Mouse (Mus musculus) bone marrow, adult 2 months (tissue): ENCODE measurements around the gene Slmap. TPM values are rescaled to one million over a fixed set of nuclear protein-coding genes. Genes with fewer than 3 reads are reported as not detected.

Experiments used
- H3K27ac ChIP-seq: fragments of 200-500 bp; 2 replicates; pipeline ENCODE4 v1.5.1; 2012; ENCODE audit warnings: low read depth, mild to moderate bottlenecking, control low read depth, inconsistent platforms, low read length; ENCODE audit not compliant: control insufficient read depth, poor library complexity, insufficient read depth
- H3K4me1 ChIP-seq: fragments of 200-500 bp; 2 replicates; pipeline ENCODE4 v1.6.1; 2011; ENCODE audit warnings: low read length; ENCODE audit not compliant: control insufficient read depth, insufficient read depth
- H3K4me3 ChIP-seq: fragments of 200-500 bp; replicated peaks from 2 replicates; pipeline ENCODE3; 2011; ENCODE audit warnings: mild to moderate bottlenecking, low read depth, low read length, control low read depth; ENCODE audit not compliant: control insufficient read depth
- CTCF ChIP-seq: fragments of 200-500 bp; IDR thresholded peaks from 2 replicates; pipeline ENCODE4 v1.5.1; 2011; ENCODE audit warnings: low read length, control low read depth; ENCODE audit not compliant: control insufficient read depth, insufficient read depth
- POLR2A ChIP-seq: fragments of 200-500 bp; IDR thresholded peaks from 2 replicates; pipeline ENCODE4 v1.6.1; 2011; ENCODE audit warnings: low read depth, mild to moderate bottlenecking, control low read depth, low read length, borderline replicate concordance; ENCODE audit not compliant: control insufficient read depth
- WGBS: fragments of 180-500 bp; shearing (Covaris S2); methylation state at CpG from one replicate; pipeline ENCODE4 v1.1.7; 2018; 5-methylcytosine and 5-hydroxymethylcytosine counted together
- polyA plus RNA-seq: library from polyadenylated mRNA; stranded (reverse); fragments of >200 nt; gene quantifications from 2 replicates; pipeline ENCODE4 v1.2.4, GENCODE M21; 2011; ENCODE audit warnings: low replicate concordance; ENCODE audit not compliant: missing spikeins, insufficient read depth, insufficient read length

Gene Slmap
- polyA plus RNA-seq, 1 experiment = 75.2 TPM

DNA sequence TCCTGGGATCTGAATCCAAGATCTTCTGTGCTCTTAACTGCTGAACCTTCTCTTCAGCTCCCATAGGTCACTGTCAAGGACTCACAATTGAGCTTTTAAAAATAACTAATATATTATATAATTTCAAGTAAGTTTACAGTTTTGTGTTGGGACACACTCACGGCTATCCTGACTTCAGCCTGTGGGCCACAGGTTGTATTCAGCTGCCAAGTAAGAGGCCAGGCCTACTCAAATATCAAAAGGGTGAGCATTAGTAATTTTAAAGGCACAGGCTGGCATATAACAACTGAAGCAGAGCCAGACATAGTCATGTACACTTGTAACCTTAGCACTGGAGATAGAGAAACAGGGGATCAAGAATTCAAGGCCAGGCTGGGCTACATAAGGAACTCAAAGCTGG, 5.8 kb upstream of the Slmap start:
- H3K4me3 ChIP-seq = no peak overlapping the region
- 80% methylated on average over 1 of the region's 1 CpGs for WGBS
- no peaks in the 10 kb centered on the region for H3K4me1 ChIP-seq
- H3K27ac ChIP-seq = no peak overlapping the region
- TF ChIP-seq POLR2A (no peak), CTCF (no peak)

DNA sequence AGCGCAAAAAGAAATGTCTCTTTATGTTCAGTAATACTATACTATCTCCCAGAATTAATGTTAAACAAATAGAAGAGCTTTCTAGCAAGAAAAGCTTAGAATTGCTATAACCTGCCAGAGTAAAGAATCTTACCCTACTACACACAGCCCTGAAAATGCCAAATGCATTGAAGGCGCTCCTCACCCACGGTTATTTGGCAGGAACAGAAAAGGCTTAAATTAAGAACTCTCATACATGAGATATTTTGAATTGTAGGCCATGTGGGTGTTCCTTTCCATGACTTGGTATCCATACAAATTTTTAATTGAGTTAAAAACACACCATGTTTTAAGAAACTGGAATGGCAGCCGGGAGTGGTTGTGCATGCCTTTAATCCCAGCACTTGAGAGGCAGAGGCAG, 4.5 kb upstream of the Slmap start:
- TF ChIP-seq POLR2A (no peak), CTCF (no peak)
- 85% methylated on average over 4 of the region's 4 CpGs for WGBS
- Histone ChIP-seq H3K27ac (no peak overlapping the region), H3K4me1 (no peaks in the 10 kb centered on the region), H3K4me3 (no peak overlapping the region)

DNA sequence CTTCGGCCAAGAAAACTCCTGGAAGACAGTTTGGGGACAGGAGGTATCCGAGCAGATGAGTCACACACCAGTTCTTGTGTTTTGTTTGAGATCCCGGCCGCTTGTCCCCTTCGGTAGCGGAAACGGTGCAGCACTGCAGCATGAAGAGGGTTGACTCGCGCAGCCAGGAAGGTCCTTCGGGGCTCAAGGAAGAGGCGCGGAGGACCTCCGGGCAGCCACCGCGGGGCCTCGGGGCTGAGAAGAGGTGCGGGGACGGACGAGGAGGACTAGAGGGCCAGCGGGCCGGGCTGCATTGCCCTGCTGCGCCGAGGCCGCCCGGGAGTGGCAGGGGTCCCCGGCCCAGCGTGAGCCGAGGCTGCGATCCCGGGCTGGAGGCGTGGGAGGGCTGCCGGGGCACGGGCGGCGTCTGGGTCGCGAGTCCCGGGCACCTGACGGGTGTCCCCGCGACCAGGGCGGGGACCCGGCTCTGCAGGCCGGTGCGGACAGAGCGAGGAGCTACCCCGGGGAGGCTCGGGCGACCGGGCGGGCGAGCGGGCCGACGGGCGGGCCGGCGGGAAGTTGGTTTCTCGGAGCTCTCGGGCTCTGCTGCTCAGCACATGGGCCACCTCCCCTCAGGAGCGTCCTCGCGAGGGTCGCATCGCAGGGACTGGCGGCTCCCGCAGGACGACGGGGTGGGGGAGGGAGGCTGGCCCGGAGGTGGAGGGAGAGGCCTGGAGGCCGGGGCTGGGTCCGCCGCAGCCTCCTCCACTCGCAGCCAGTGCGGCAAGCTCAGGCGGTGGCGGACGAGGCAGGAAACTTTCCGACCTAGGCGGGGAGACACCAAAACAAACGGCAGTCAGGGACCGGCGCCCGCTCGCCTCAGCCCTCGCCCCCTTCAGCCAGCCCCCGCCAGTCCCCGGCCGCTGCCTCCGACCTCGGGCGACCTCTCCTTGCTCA, 642 bp downstream of the Slmap start:
- Histone ChIP-seq H3K4me3 (peak overlapping the region; percentile 97), H3K27ac (peak overlapping the region; percentile 92), H3K4me1 (peaks cover 5% of the 10 kb centered on the region; the same call in 1 of the 2 replicates)
- under 1% methylated on average over 92 of the region's 92 CpGs for WGBS
- TF ChIP-seq CTCF = no peak
- TF ChIP-seq POLR2A = no peak

DNA sequence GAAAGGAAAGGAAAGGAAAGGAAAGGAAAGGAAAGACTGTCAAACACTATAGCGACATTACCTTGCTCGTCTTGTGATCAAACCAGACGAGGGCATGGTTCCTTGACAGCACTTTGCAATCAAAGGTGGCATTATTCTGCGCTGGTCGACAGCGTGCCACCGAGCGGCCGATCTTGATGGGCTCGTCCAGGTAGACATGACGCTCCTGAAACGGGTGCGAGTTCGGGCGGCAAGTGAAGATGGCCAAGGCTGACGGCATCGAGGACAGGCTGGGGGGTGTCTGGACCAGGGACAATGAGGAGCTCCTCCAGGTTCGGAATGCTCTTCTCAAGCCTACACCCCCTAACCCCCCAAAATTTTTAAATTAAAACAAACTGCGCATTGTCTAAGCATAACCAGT, 1.5 kb downstream of the Slmap start:
- 34% methylated on average over 19 of the region's 19 CpGs for WGBS
- H3K4me1 ChIP-seq = peaks cover 5% of the 10 kb centered on the region; the same call in 1 of the 2 replicates
- TF ChIP-seq POLR2A (no peak), CTCF (no peak)
- H3K27ac ChIP-seq = peak overlapping the region; percentile 39
- peak overlapping the region; percentile 97 for H3K4me3 ChIP-seq

DNA sequence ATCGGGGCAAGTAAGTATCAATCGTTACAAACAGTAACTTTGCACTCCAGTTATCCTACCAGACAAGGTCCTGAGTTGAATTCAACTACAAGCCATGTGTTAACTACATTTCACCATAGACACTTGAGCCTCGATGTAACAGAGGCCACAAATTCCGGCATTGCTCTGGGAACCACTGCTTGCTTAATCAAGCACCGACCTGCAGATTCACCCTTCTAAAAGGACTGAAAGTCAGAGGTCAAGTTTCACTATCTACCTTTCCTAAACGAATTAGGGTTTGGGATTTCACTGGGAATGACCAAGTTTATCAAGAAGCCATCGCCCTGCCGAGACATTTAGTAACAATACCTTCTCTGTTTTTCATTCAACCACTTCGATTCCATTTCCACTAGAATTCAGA, 2.0 kb downstream of the Slmap start:
- Histone ChIP-seq H3K4me1 (peaks cover 6% of the 10 kb centered on the region), H3K4me3 (peak overlapping the region; percentile 35), H3K27ac (no peak overlapping the region)
- TF ChIP-seq POLR2A (no peak), CTCF (no peak)
- 41% methylated on average over 9 of the region's 9 CpGs for WGBS

DNA sequence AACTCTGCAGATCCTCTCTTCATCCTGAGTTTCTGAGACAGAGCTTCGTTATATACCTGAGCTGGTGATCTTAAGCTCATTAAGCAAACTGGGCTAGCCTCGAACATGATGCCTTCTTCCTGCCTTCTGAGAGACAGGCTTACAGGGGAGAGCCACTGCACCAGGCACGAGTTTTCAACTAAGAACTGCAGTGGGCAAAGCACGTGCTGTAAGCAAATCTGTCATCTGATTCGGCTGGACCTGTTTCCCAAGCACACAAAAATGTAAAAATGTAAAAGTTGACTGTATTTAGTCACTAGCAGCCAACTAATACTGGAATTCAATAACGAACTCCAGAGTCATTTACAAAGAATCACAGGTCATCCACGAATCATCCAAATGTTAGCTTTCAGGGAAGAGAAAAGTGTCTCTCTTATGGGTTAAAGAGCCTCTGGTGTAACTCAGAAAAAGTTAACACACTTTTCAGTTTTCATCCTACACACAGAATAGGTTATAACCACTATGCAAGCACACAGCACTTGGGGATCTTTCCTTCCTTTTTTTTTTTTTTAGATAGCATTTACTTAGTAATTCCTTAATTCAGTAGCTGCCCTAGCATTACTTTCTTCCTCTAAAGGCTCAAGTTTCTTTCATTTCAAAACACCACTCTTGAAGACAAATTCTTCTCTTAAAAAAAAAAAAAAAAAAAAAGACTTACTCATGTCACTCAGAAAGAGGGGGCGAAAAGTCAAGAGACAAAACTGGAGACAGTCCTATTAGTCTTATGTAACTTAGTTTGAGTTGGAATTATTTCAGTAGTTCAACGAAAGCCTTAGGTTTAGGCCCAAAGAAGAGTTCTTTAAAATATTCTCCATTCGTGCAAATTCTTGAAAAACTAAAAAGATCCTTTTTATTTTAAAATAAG, 3.1 kb downstream of the Slmap start:
- Histone ChIP-seq H3K4me3 (peak overlapping the region; percentile 31), H3K4me1 (peaks cover 6% of the 10 kb centered on the region), H3K27ac (no peak overlapping the region)
- 57% methylated on average over 10 of the region's 10 CpGs for WGBS
- TF ChIP-seq CTCF (no peak), POLR2A (no peak)

DNA sequence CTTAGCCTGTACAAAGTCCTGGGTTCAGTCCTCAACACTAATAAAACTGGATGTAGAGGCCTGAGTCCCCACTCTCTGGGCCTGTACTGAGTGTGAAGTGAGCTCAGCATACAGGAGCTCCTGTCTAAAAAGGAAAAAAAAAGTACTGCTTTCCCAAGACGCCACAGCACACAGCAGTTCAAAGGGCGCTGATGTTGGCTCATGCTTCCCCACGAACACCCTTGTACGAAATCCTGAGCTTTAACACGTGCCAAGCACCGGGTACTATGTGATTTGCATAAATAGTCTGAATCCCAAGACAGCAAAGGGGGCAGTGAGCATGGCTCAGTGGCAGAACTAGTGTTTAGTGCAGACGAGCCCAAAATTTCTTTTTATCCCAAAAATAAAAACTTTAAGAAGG, 4.4 kb downstream of the Slmap start:
- Histone ChIP-seq H3K27ac (no peak overlapping the region), H3K4me3 (no peak overlapping the region), H3K4me1 (peaks cover 6% of the 10 kb centered on the region)
- 54% methylated on average over 7 of the region's 7 CpGs for WGBS
- no peak for TF ChIP-seq CTCF

DNA sequence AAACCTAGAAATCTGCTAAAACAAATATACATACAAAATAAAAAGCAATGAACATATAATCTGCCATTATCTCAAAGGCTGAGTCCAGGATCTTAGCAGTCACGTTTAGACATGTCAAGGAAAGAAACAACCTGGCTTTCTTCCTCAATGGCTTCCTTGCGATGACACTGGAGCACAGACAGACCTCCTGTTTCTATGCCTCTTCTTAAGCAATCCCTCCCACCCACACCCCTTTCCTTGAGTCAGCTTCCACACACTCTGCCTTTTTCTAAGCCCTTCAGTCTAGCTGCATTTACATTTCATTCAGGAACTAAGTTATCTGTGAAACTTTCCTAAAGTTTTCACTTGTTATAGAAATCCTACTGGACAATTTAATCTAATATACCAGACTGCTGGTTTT, 6.4 kb downstream of the Slmap start:
- H3K4me3 ChIP-seq = no peak overlapping the region
- WGBS = 39% methylated on average over 2 of the region's 2 CpGs
- no peak overlapping the region for H3K27ac ChIP-seq
- peaks cover 6% of the 10 kb centered on the region for H3K4me1 ChIP-seq
- TF ChIP-seq CTCF (no peak), POLR2A (no peak)
